Mouse (Mus musculus) embryonic facial prominence, embryonic 11.5 days (tissue): ENCODE results near the gene Hoxc10. TPM values are rescaled to one million over a fixed set of nuclear protein-coding genes. Genes with fewer than 3 reads are reported as not detected.
A peak's percentile ranks its signal among the peaks of the same experiment; 100 is the strongest.

Experiments
- ATAC-seq: fragments of 200-750 bp; cut with Nextera tagmentation; replicated peaks from 2 replicates; pipeline ENCODE4 v1.8.0; 2017; ENCODE audit warnings: low read depth; ENCODE audit not compliant: insufficient number of reproducible peaks, low FRiP score, low TSS enrichment
- DNase-seq: peaks from one replicate; pipeline ENCODE4 v3.0.0-alpha.2; 2015; ENCODE audit warnings: low spot score
- H3K27ac ChIP-seq: fragments of 300-500 bp; sonication (generic); replicated peaks from 2 replicates; pipeline ENCODE4 v1.5.1; 2014; ENCODE audit warnings: mild to moderate bottlenecking, low read depth, low read length, control low read depth
- H3K27me3 ChIP-seq: fragments of 300-500 bp; sonication (generic); 2 replicates; pipeline ENCODE4 v1.6.1; 2014; ENCODE audit warnings: mild to moderate bottlenecking, low read length, moderate library complexity, mixed read lengths; ENCODE audit not compliant: control insufficient read depth, insufficient read depth
- H3K36me3 ChIP-seq: fragments of 300-500 bp; sonication (generic); replicated peaks from 2 replicates; pipeline ENCODE4 v1.6.1; 2014; ENCODE audit warnings: low read depth, mild to moderate bottlenecking, low read length, moderate library complexity, mixed read lengths; ENCODE audit not compliant: control insufficient read depth, insufficient read depth
- H3K4me1 ChIP-seq: fragments of 300-500 bp; sonication (generic); 2 replicates; pipeline ENCODE4 v1.6.1; 2014; ENCODE audit warnings: low read length, mixed read lengths; ENCODE audit not compliant: control insufficient read depth, insufficient read depth
- H3K4me2 ChIP-seq: fragments of 300-500 bp; sonication (generic); 2 replicates; pipeline ENCODE4 v1.6.1; 2014; ENCODE audit warnings: low read depth, mild to moderate bottlenecking, control low read depth, low read length, moderate library complexity
- H3K4me3 ChIP-seq: fragments of 300-500 bp; sonication (generic); 2 replicates; pipeline ENCODE4 v1.5.1; 2014; ENCODE audit warnings: low read depth, low read length, control low read depth
- H3K9ac ChIP-seq: fragments of 300-500 bp; sonication (generic); replicated peaks from 2 replicates; pipeline ENCODE4 v1.6.1; 2014; ENCODE audit warnings: mild to moderate bottlenecking, control low read depth, low read length
- H3K9me3 ChIP-seq: fragments of 300-500 bp; sonication (generic); replicated peaks from 2 replicates; pipeline ENCODE4 v1.6.1; 2016; ENCODE audit warnings: mild to moderate bottlenecking, low read length, inconsistent platforms, mixed read lengths; ENCODE audit not compliant: control insufficient read depth
- WGBS: fragments of 180-500 bp; shearing (Covaris S2); extraction: QIAGEN DNeasy Blood & Tissue Kit; methylation state at CpG from one replicate; pipeline ENCODE4 v1.1.7; 2014; 5-methylcytosine and 5-hydroxymethylcytosine counted together
- microRNA counts: library from miRNA; unstranded; fragments of <30 nt; microRNA quantifications from one replicate; lab custom pipeline; 2016
- microRNA-seq: library from miRNA; unstranded; fragments of <30 nt; microRNA quantifications from one replicate; pipeline ENCODE4, GENCODE M21; 2016; ENCODE audit warnings: borderline number of aligned reads
- polyA plus RNA-seq: library from polyadenylated mRNA; unstranded; fragments of >200 nt; fragmentation: Nextera tagmentation; extraction: Ambion mirVana; gene quantifications from 2 replicates; pipeline ENCODE4 v1.2.1, GENCODE M21; 2014

Hoxc10 gene
- polyA plus RNA-seq, 1 experiment from 2014 or later: not detected

GRCm38 (mm10) chr15:103020899-103021418, 54.4 kb downstream of the Hoxc10 start:
- DNase-seq (no peak), ATAC-seq (no peak)
- no peak overlapping the region for H3K4me2 ChIP-seq
- no peak overlapping the region for H3K9ac ChIP-seq
- peaks cover 94% of the 10 kb centered on the region for H3K27me3 ChIP-seq
- H3K27ac ChIP-seq: no peak overlapping the region
- H3K9me3 ChIP-seq: no peaks in the 10 kb centered on the region
- H3K4me1 ChIP-seq: no peaks in the 10 kb centered on the region
- no peak overlapping the region for H3K4me3 ChIP-seq
- 2% methylated on average over 8 of the region's 8 CpGs for WGBS
- H3K36me3 ChIP-seq: no peaks in the 10 kb centered on the region

MicroRNAs encoded within 50 kb of the gene (microRNA counts, 519-probe panel; counts per million panel counts)
- microRNA mmu-miR-615-3p (lab: Ali Mortazavi, UCI): not detected
- microRNA mmu-miR-615-5p (lab: Ali Mortazavi, UCI): not detected

Small RNA genes within 50 kb of the gene (microRNA-seq; reads per million reads assigned to microRNA genes)
- gene Mir196a-2: 5.2 reads per million, percentile 4 among the genes with 10 or more reads in this experiment
- 92.7 reads per million, percentile 39 among the genes with 10 or more reads in this experiment for gene Mir615

Other genes starting within 250 kb of the Hoxc10 start
- 32.2 and 34.0 TPM in 2 replicates for gene Calcoco1, start 244.6 kb upstream of the Hoxc10 start, polyA plus RNA-seq
- gene Hoxc13, start 45.7 kb upstream of the Hoxc10 start, polyA plus RNA-seq: 0.17 TPM in 1 of 2 replicates, not detected in the other
- gene Hoxc12, start 30.0 kb upstream of the Hoxc10 start, polyA plus RNA-seq: not detected in 2 replicates
- not detected in 2 replicates for gene Hoxc11, start 12.4 kb upstream of the Hoxc10 start, polyA plus RNA-seq
- 0.53 and 1.0 TPM in 2 replicates for gene Hoxc5, start 647 bp downstream of the Hoxc10 start, polyA plus RNA-seq
- gene Hoxc9, start 9.6 kb downstream of the Hoxc10 start, polyA plus RNA-seq: not detected in 2 replicates
- gene Hoxc8, start 23.8 kb downstream of the Hoxc10 start, polyA plus RNA-seq: not detected in 2 replicates
- gene Hoxc6, start 31.5 kb downstream of the Hoxc10 start, polyA plus RNA-seq: 0.17 and 0.43 TPM in 2 replicates
- gene Hoxc4, start 52.1 kb downstream of the Hoxc10 start, polyA plus RNA-seq: 1.6 and 1.7 TPM in 2 replicates
- gene Smug1, start 200.3 kb downstream of the Hoxc10 start, polyA plus RNA-seq: 17.8 and 20.5 TPM in 2 replicates